Mouse (Mus musculus): Measurements from ENCODE around the gene Ly6g6c. TPM values are rescaled to one million over a fixed set of nuclear protein-coding genes. Genes with fewer than 3 reads are reported as not detected.

The Ly6g6c gene
- polyA plus RNA-seq, 1 experiment: not detected

DNA sequence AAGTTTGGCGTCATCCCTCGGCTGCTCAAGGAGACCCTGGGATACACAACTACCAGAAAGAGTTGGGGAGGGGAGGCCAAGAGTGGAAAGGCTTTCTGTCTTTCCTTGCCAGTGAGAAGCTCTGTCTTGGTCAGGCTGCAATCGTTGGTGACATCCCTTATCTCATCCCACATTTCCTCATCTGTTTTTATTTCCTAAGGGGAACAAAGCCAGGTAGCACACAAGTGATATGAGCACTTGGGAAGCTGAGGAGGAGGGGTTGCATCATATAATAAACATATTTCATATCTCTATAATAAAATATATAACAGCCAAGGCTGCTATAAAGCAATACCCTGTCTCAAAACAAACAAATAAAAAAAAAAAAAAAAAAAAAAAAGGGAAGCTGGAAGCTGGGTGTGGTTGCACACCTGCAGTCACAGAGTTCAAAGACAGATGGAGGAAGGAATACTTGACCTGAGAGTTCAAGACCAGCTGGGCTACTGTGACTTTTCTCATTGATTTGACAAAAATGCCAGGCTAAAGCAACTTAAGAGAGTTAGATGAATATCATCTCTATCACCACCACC is 18.8 kb downstream of the Ly6g6c start:
- Histone ChIP-seq H3K4me1 (ENCODE audit: control insufficient read depth, insufficient read depth, low read length) (no peaks in the 10 kb centered on the region), H3K27ac (ENCODE audit: insufficient read depth, low read depth, low read length) (no peak overlapping the region), H3K4me3 (ENCODE audit: insufficient read depth, low read depth, low read length) (no peak overlapping the region)
- 80% methylated on average over 3 of the region's 3 CpGs for WGBS
- TF ChIP-seq POLR2A (IDR thresholded peaks at IDR 0.05; ENCODE audit: insufficient read depth, low read depth, low read length) (no peak), CTCF (IDR thresholded peaks at IDR 0.05; ENCODE audit: insufficient read depth, low read depth, low read length) (no peak)

DNA sequence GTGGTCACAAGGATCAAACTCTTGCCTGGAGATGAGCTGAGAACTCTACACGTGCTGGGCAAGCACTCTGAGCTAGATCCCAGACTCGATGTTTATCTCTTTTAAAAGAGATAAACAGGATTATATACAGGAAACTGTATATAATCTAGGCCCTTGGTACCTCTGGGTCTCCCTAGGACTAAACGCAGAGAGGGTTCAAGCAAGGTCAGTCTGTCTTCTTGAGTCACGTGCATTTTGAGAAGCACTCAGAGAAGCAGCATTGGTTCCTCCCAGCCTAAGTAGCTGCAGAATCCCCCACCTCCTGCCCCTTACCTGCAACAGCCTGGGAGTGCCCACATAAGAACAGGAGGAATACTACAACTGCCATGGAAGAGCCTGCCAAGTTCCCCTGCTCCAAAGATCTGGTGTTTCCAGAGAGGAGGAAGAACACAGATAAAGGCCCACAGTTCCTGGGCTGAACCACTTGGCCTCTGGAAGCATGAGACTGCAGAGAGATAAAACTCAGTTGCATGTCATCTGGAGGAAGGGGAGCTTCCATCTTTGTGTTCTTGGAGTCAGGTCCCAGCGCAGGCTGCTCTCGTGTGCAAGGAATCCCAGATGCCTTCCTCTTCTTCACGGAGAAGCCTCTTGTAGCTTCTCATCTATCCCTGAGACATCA is 20.1 kb downstream of the Ly6g6c start, which contains the start of gene Ly6g6f:
Ly6g6f (minus strand) TSS at position 403 of the 658 bp plus-strand sequence.
- Histone ChIP-seq H3K4me3 (ENCODE audit: insufficient read depth, low read depth, low read length) (no peak within 1 kb of the TSS), H3K4me1 (ENCODE audit: control insufficient read depth, insufficient read depth, low read length) (peaks cover 4% of the 10 kb centered on the region), H3K27ac (ENCODE audit: insufficient read depth, low read depth, low read length) (no peak within 1 kb of the TSS)
- no peak for TF ChIP-seq POLR2A (IDR thresholded peaks at IDR 0.05; ENCODE audit: insufficient read depth, low read depth, low read length)
- 81% methylated on average over 7 of the region's 7 CpGs for WGBS

DNA sequence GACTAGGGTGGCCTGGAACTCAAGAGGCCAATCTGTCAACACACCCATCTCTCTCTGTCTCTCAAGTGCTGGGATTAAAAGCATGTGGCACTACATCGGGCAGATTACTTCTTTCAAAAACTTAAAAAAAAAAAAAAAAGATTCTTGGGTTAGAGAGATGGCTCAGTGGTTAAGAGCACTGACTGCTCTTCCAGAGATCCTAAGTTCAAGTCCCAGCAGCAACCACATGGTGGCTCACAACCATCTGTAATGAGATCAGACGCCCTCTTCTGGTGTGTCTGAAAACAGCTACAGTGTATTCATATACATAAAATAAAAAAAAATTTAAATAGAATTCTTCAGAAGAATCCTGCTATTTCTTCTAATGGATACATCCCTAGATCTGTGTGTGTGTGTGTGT is 23.0 kb downstream of the Ly6g6c start:
- no peak overlapping the region for H3K27ac ChIP-seq (ENCODE audit: insufficient read depth, low read depth, low read length)
- TF ChIP-seq POLR2A (IDR thresholded peaks at IDR 0.05; ENCODE audit: insufficient read depth, low read depth, low read length): no peak
- TF ChIP-seq CTCF (IDR thresholded peaks at IDR 0.05; ENCODE audit: insufficient read depth, low read depth, low read length): no peak
- H3K4me3 ChIP-seq (ENCODE audit: insufficient read depth, low read depth, low read length): no peak overlapping the region
- peaks cover 12% of the 10 kb centered on the region for H3K4me1 ChIP-seq (ENCODE audit: control insufficient read depth, insufficient read depth, low read length)
- 46% methylated on average over 2 of the region's 2 CpGs for WGBS

DNA sequence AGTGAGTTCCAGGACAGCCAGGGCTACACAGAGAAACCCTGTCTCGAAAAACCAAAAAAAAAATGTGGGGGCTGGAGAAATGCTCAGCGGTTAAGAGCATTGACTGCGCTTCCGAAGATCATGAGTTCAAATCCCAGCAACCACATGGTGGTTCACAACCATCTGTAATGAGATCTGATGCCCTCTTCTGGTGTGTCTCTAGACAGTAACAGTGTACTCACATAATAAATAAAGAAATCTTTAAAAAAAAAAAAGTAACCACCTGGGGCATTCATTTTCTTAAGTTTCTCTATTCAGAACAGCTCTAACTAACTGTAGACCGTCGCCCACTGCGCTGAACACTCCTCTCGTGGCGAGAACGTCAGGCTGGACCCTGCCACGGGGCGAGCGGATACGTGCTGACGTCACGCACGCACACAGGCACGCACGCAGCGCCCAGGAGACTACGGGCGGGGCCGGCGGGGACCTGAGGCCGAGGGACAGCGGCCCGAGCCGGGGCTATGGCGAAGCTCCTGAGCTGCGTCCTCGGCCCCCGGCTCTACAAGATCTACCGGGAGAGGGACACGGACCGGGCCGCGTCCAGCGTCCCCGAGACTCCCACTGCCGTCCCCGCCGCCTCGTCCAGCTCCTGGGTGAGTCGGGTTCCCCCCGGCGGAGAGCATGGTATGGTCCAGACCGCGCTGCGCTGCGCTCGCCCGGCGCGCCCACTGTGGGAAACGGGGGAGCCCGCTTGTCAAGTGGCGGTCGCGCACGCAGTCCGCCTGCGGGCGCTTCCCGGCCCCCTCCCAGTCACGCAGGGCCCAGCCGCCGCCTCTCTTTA is 23.8 kb downstream of the Ly6g6c start, which contains the start of gene Abhd16a:
Abhd16a (plus strand) TSS at position 439 of the 820 bp plus-strand sequence.
- H3K4me3 ChIP-seq (ENCODE audit: insufficient read depth, low read depth, low read length): peak within 1 kb of the TSS; percentile 78
- peak; percentile 93 for TF ChIP-seq POLR2A (IDR thresholded peaks at IDR 0.05; ENCODE audit: insufficient read depth, low read depth, low read length)
- no peak for TF ChIP-seq CTCF (IDR thresholded peaks at IDR 0.05; ENCODE audit: insufficient read depth, low read depth, low read length)
- H3K4me1 ChIP-seq (ENCODE audit: control insufficient read depth, insufficient read depth, low read length): peaks cover 12% of the 10 kb centered on the region
- WGBS: 2% methylated on average over 67 of the region's 67 CpGs
- peak within 1 kb of the TSS; percentile 99 for H3K27ac ChIP-seq (ENCODE audit: insufficient read depth, low read depth, low read length)

DNA sequence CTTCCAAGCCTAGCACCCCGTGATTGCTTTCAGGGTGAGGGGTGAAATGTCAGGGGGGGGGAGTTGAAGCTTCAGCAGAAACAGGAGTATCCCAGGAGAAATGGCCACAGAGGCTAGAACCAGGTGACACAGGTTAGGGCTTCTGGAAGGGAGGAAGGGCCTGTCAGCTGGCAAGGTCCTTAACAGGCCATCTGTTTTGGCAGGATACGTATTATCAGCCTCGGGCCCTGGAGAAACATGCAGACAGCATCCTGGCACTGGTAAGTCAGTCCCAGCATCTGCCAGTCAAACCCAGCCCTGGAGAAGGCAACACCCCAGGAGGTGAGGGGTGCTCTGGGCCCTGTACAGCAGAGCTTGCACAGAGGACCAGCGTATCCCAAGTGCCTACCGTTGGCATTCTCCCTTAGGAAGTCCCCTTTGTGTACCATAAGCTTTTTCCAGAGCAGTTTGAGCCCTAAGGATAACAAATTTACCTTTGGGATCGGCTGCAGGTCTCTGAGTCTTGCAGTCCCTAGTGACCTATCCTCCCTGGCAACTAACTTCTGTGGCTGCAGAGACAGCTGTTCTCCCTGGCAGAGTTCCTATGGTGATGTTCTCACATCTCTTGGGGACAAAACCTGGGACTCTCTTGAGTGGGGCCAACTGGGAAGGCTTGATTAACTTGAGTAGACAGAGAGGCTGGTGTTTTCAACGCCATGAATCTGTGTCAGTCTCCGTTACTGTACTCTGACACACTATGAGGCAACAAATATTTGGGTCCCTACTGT is 25.2 kb downstream of the Ly6g6c start:
- WGBS: 36% methylated on average over 8 of the region's 8 CpGs
- TF ChIP-seq CTCF (IDR thresholded peaks at IDR 0.05; ENCODE audit: insufficient read depth, low read depth, low read length): no peak
- TF ChIP-seq POLR2A (IDR thresholded peaks at IDR 0.05; ENCODE audit: insufficient read depth, low read depth, low read length): no peak
- H3K27ac ChIP-seq (ENCODE audit: insufficient read depth, low read depth, low read length): no peak overlapping the region
- H3K4me1 ChIP-seq (ENCODE audit: control insufficient read depth, insufficient read depth, low read length): peaks cover 15% of the 10 kb centered on the region
- H3K4me3 ChIP-seq (ENCODE audit: insufficient read depth, low read depth, low read length): peak overlapping the region; percentile 78

DNA sequence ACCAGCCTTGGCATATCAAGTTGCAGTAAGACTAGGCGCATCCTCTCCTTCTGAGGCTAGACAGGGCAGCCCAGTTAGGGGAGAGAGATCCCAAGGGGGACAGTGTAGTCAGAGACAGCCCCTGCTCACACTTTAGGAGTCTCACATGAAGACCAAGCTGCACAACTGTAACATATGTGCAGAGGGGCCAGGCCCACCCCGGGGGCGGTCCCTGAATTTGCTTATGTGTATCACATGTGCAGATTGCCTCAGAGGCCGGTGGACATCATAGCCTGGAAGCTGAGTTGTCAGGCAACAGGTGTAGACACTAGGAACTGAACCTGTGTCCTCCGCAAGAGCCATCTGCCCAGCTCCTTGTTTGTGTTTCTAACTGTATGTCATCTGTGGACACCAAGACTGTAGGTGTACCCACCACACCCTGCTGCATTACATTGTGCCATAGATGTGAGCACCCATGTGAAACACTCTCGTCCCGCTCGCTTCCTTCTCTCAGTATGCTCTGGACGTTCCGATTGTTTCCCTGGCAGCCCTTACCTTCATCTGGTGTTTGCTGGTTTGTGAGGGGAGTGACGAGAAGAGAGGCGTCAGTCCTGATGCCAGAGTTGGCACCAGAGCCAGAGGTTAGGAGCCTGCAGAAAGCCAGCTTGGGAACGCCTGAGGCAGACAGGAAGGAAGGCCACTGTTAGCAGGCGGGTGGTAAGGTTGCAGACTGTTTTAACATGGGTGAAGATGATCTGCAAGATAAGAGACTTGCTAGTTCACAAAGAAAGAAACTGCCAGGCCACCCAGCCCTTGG is 27.4 kb downstream of the Ly6g6c start:
- WGBS: 92% methylated on average over 14 of the region's 14 CpGs
- Histone ChIP-seq H3K4me3 (ENCODE audit: insufficient read depth, low read depth, low read length) (no peak overlapping the region), H3K27ac (ENCODE audit: insufficient read depth, low read depth, low read length) (no peak overlapping the region), H3K4me1 (ENCODE audit: control insufficient read depth, insufficient read depth, low read length) (peaks cover 31% of the 10 kb centered on the region)
- no peak for TF ChIP-seq CTCF (IDR thresholded peaks at IDR 0.05; ENCODE audit: insufficient read depth, low read depth, low read length)
- no peak for TF ChIP-seq POLR2A (IDR thresholded peaks at IDR 0.05; ENCODE audit: insufficient read depth, low read depth, low read length)

DNA sequence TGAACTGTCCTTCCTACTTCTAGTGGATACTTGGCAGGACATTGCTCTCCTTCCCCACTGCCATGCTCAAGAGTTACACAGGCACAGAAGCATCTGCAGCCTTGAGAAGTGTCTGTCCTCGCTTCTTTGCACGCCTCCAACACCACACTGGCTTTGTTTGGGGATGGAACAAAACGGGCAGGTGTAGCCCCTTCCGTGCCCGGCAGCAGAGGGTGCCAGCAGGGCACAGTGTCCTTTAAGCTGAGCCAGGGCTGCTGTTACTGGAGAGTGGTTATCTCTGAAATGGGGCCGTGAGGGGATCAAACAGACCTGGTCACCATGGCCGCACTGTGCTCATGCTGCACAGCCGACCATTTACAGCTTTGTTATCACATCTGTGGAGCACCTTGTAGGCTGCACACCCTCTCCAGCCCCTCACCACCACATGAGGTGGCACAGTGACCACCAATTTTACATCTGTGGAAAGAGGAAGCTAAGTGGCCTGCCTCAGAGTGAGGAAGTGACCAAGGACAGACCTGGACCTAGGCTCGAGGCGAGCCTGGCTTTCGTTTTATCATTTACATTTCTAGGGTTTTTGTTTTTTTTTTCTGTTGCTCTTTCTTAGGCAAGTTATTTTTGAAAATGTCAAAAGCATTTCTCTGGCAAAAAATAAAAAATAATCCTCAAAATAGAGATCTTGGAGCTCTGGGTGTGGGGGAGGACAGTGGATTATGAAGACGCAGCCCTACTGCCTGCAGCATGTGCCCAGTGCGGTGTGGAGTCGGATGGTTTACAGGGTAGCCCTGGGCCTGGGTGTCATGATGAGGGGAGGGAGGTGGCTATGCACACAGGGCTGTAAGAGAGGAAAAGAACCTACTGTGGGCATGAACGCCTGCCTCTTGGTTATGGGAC is 29.5 kb downstream of the Ly6g6c start:
- Histone ChIP-seq H3K4me3 (ENCODE audit: insufficient read depth, low read depth, low read length) (no peak overlapping the region), H3K4me1 (ENCODE audit: control insufficient read depth, insufficient read depth, low read length) (peaks cover 31% of the 10 kb centered on the region), H3K27ac (ENCODE audit: insufficient read depth, low read depth, low read length) (no peak overlapping the region)
- 83% methylated on average over 15 of the region's 15 CpGs for WGBS
- no peak for TF ChIP-seq CTCF (IDR thresholded peaks at IDR 0.05; ENCODE audit: insufficient read depth, low read depth, low read length)
- TF ChIP-seq POLR2A (IDR thresholded peaks at IDR 0.05; ENCODE audit: insufficient read depth, low read depth, low read length): no peak
